Mouse (Mus musculus): ENCODE results near the gene Usp50. TPM values are rescaled to one million over a fixed set of nuclear protein-coding genes. Genes with fewer than 3 reads are reported as not detected.

Gene Usp50
- not detected for total RNA-seq (2023)

GRCm38 (mm10) chr2:126783370-126783769, at the start of gene Usp50:
Usp50 (minus strand) TSS chr2:126783470.

GRCm38 (mm10) chr2:126706759-126707437, 76.4 kb downstream of the Usp50 start, which contains the start of gene Usp8:
Usp8 (plus strand) TSS chr2:126707328.

GRCm38 (mm10) chr2:126676122-126676515, 107.2 kb downstream of the Usp50 start, which contains the start of gene Gabpb1:
Gabpb1 (minus strand) TSS chr2:126676337.

Other genes starting within 250 kb of the Usp50 start
- under 1 TPM in 1 of 2 experiments, not detected in 1; 0.84 TPM for gene Slc27a2, start 231.1 kb downstream of the Usp50 start, total RNA-seq (2023)
- gene Hdc, start 164.2 kb downstream of the Usp50 start, total RNA-seq (2023), result 100 to 1,000 TPM; 259 to 368 TPM
- gene Gabpb1, start 107.1 kb downstream of the Usp50 start, total RNA-seq (2023), result 10 to 100 TPM; 31.9 to 35.4 TPM
- gene Usp8, start 76.1 kb downstream of the Usp50 start, total RNA-seq (2023), result 10 to 100 TPM; 46.2 to 50.8 TPM
- 10 to 100 TPM; 43.6 to 47.2 TPM for gene Trpm7, start 92.8 kb upstream of the Usp50 start, total RNA-seq (2023)
- gene Sppl2a, start 149.8 kb upstream of the Usp50 start, total RNA-seq (2023), result 10 to 100 TPM; 49.9 to 50.9 TPM
- gene Ap4e1, start 225.2 kb upstream of the Usp50 start, total RNA-seq (2023), result 10 to 100 TPM; 11.8 to 13.7 TPM

All from neutrophil, adult 83 days (primary cell).